Mouse (Mus musculus) stomach, embryonic 15.5 days (tissue): ENCODE results near the gene Reep6. TPM values are rescaled to one million over a fixed set of nuclear protein-coding genes. Genes with fewer than 3 reads are reported as not detected.

Experiments used
- ATAC-seq: fragments of 200-750 bp; cut with Nextera tagmentation; 2 replicates; pipeline ENCODE4 v1.8.0; 2017; ENCODE audit warnings: low read depth, moderate number of reproducible peaks, moderate TSS enrichment; ENCODE audit not compliant: insufficient read depth, low FRiP score
- H3K27ac ChIP-seq: fragments of 300-500 bp; sonication (generic); 2 replicates; pipeline ENCODE4 v1.5.1; 2015; ENCODE audit warnings: mild to moderate bottlenecking, inconsistent platforms
- H3K27me3 ChIP-seq: fragments of 300-500 bp; sonication (generic); replicated peaks from 2 replicates; pipeline ENCODE4 v1.6.1; 2015; ENCODE audit warnings: inconsistent platforms
- H3K36me3 ChIP-seq: fragments of 300-500 bp; sonication (generic); 2 replicates; pipeline ENCODE4 v1.6.1; 2015; ENCODE audit warnings: inconsistent platforms
- H3K4me1 ChIP-seq: fragments of 300-500 bp; sonication (generic); 2 replicates; pipeline ENCODE4 v1.6.1; 2015; ENCODE audit warnings: inconsistent platforms
- H3K4me2 ChIP-seq: fragments of 300-500 bp; sonication (generic); 2 replicates; pipeline ENCODE4 v1.6.1; 2015; ENCODE audit warnings: mild to moderate bottlenecking, inconsistent platforms
- H3K4me3 ChIP-seq: fragments of 300-500 bp; sonication (generic); replicated peaks from 2 replicates; pipeline ENCODE4 v1.5.1; 2015; ENCODE audit warnings: inconsistent platforms
- H3K9ac ChIP-seq: fragments of 300-500 bp; sonication (generic); 2 replicates; pipeline ENCODE4 v1.6.1; 2015; ENCODE audit warnings: inconsistent platforms
- H3K9me3 ChIP-seq: fragments of 300-500 bp; sonication (generic); 2 replicates; pipeline ENCODE4 v1.6.1; 2016; ENCODE audit warnings: inconsistent platforms
- whole genome bisulfite sequencing: fragments of 180-500 bp; shearing (Covaris S2); methylation state at CpG from one replicate; pipeline ENCODE4 v1.1.7; 2015; 5-methylcytosine and 5-hydroxymethylcytosine counted together
- polyA plus RNA-seq: library from polyadenylated mRNA; unstranded; fragments of >200 nt; fragmentation: Nextera tagmentation; extraction: Ambion mirVana; gene quantifications from 2 replicates; pipeline ENCODE4 v1.2.1, GENCODE M21; 2015

Reep6 gene
- polyA plus RNA-seq, 1 experiment from 2014 or later = 44.5 TPM

- H3K27me3 ChIP-seq = peaks cover 25% of the 10 kb centered on the region
- H3K4me1 ChIP-seq = peaks cover 22% of the 10 kb centered on the region
- no peak for ATAC-seq
- no peak overlapping the region for H3K27ac ChIP-seq
- peaks cover 10% of the 10 kb centered on the region for H3K36me3 ChIP-seq
- no peak overlapping the region for H3K4me2 ChIP-seq
- no peaks in the 10 kb centered on the region for H3K9me3 ChIP-seq
- no peak overlapping the region for H3K4me3 ChIP-seq
- H3K9ac ChIP-seq = no peak overlapping the region
- WGBS = 44% methylated on average over 7 of the region's 7 CpGs
Observed at GRCm38 (mm10) chr10:80294788-80295303, 34.9 kb upstream of the Reep6 start.

- Histone ChIP-seq H3K4me1 (peaks cover 22% of the 10 kb centered on the region), H3K4me3 (peak within 1 kb of the TSS; percentile 40), H3K36me3 (peaks cover 10% of the 10 kb centered on the region), H3K27ac (0 out of 2 replicates have a peak within 1 kb of the TSS, but pooled peaks have one; percentile 51), H3K9me3 (no peaks in the 10 kb centered on the region), H3K27me3 (peaks cover 35% of the 10 kb centered on the region), H3K9ac (peak within 1 kb of the TSS; percentile 19; the same call in 1 of the 2 replicates), H3K4me2 (peak within 1 kb of the TSS; percentile 70)
- 1% methylated on average over 26 of the region's 26 CpGs for WGBS
- peak; percentile 50 for ATAC-seq
Observed at GRCm38 (mm10) chr10:80295618-80296425, 33.9 kb upstream of the Reep6 start, which contains the start of gene Apc2. Gene Apc2, plus strand, starts transcription at chr10:80295977.

- H3K9me3 ChIP-seq = no peaks in the 10 kb centered on the region
- H3K27me3 ChIP-seq = peaks cover 45% of the 10 kb centered on the region
- H3K4me2 ChIP-seq = peak overlapping the region; percentile 70; the same call in 1 of the 2 replicates
- H3K4me3 ChIP-seq = no peak overlapping the region
- no peak for ATAC-seq
- 74% methylated on average over 5 of the region's 5 CpGs for WGBS
- no peak overlapping the region for H3K27ac ChIP-seq
- H3K4me1 ChIP-seq = peaks cover 22% of the 10 kb centered on the region
- H3K9ac ChIP-seq = no peak overlapping the region
- peaks cover 10% of the 10 kb centered on the region for H3K36me3 ChIP-seq
Observed at GRCm38 (mm10) chr10:80296824-80297223, 32.9 kb upstream of the Reep6 start.

- H3K27me3 ChIP-seq = peaks cover 53% of the 10 kb centered on the region
- no peak overlapping the region for H3K4me2 ChIP-seq
- H3K9ac ChIP-seq = no peak overlapping the region
- 67% methylated on average over 8 of the region's 8 CpGs for WGBS
- H3K4me3 ChIP-seq = no peak overlapping the region
- no peak for ATAC-seq
- H3K36me3 ChIP-seq = peaks cover 10% of the 10 kb centered on the region
- peaks cover 22% of the 10 kb centered on the region for H3K4me1 ChIP-seq
- no peaks in the 10 kb centered on the region for H3K9me3 ChIP-seq
- H3K27ac ChIP-seq = no peak overlapping the region
Observed at GRCm38 (mm10) chr10:80297526-80298133, 32.1 kb upstream of the Reep6 start.

GRCm38 (mm10) chr10:80298571-80299281 lies 31.0 kb upstream of the Reep6 start:
- peak overlapping the region; percentile 6; the same call in 1 of the 2 replicates for H3K4me3 ChIP-seq
- H3K9me3 ChIP-seq = no peaks in the 10 kb centered on the region
- H3K4me2 ChIP-seq = no peak overlapping the region
- ATAC-seq = no peak
- peaks cover 58% of the 10 kb centered on the region for H3K27me3 ChIP-seq
- H3K4me1 ChIP-seq = peaks cover 17% of the 10 kb centered on the region
- WGBS = 5% methylated on average over 26 of the region's 26 CpGs
- no peak overlapping the region for H3K27ac ChIP-seq
- H3K36me3 ChIP-seq = peaks cover 10% of the 10 kb centered on the region
- no peak overlapping the region for H3K9ac ChIP-seq

GRCm38 (mm10) chr10:80299301-80299700 lies 30.5 kb upstream of the Reep6 start:
- no peak overlapping the region for H3K27ac ChIP-seq
- no peak overlapping the region for H3K9ac ChIP-seq
- H3K4me3 ChIP-seq = peak overlapping the region; percentile 6; the same call in 1 of the 2 replicates
- 11% methylated on average over 15 of the region's 15 CpGs for WGBS
- no peak overlapping the region for H3K4me2 ChIP-seq
- peaks cover 11% of the 10 kb centered on the region for H3K4me1 ChIP-seq
- ATAC-seq = no peak
- no peaks in the 10 kb centered on the region for H3K9me3 ChIP-seq
- H3K36me3 ChIP-seq = peaks cover 5% of the 10 kb centered on the region
- peaks cover 63% of the 10 kb centered on the region for H3K27me3 ChIP-seq

- H3K9ac ChIP-seq = no peak overlapping the region
- WGBS = 53% methylated on average over 10 of the region's 10 CpGs
Observed at GRCm38 (mm10) chr10:80299824-80300223, 29.9 kb upstream of the Reep6 start.

GRCm38 (mm10) chr10:80300672-80301181 lies 29.0 kb upstream of the Reep6 start:
- H3K9ac ChIP-seq = no peak overlapping the region
- H3K36me3 ChIP-seq = no peaks in the 10 kb centered on the region
- H3K9me3 ChIP-seq = no peaks in the 10 kb centered on the region
- H3K27ac ChIP-seq = no peak overlapping the region
- H3K4me3 ChIP-seq = no peak overlapping the region
- peaks cover 10% of the 10 kb centered on the region for H3K4me1 ChIP-seq
- WGBS = 33% methylated on average over 11 of the region's 11 CpGs
- H3K27me3 ChIP-seq = peaks cover 77% of the 10 kb centered on the region
- no peak overlapping the region for H3K4me2 ChIP-seq
- no peak for ATAC-seq

More at GRCm38 (mm10) chr10:80299824-80300223, 29.9 kb upstream of the Reep6 start:
- Histone ChIP-seq H3K9me3 (no peaks in the 10 kb centered on the region), H3K27me3 (peaks cover 69% of the 10 kb centered on the region), H3K4me1 (peaks cover 10% of the 10 kb centered on the region), H3K4me3 (no peak overlapping the region), H3K36me3 (no peaks in the 10 kb centered on the region; the same call in 1 of the 2 replicates), H3K27ac (no peak overlapping the region), H3K4me2 (no peak overlapping the region)
- ATAC-seq = no peak

GRCm38 (mm10) chr10:80301256-80302081 lies 28.3 kb upstream of the Reep6 start:
- WGBS = 75% methylated on average over 10 of the region's 10 CpGs
- Histone ChIP-seq H3K36me3 (no peaks in the 10 kb centered on the region), H3K27ac (no peak overlapping the region), H3K9ac (no peak overlapping the region), H3K4me1 (peaks cover 3% of the 10 kb centered on the region), H3K4me2 (peak overlapping the region; percentile 29; the same call in 1 of the 2 replicates), H3K4me3 (no peak overlapping the region), H3K9me3 (no peaks in the 10 kb centered on the region), H3K27me3 (peaks cover 84% of the 10 kb centered on the region)
- ATAC-seq = no peak

GRCm38 (mm10) chr10:80302082-80302355 lies 27.7 kb upstream of the Reep6 start:
- ATAC-seq = no peak
- Histone ChIP-seq H3K27ac (no peak overlapping the region), H3K36me3 (no peaks in the 10 kb centered on the region), H3K4me1 (no peaks in the 10 kb centered on the region; the same call in 1 of the 2 replicates), H3K27me3 (peaks cover 88% of the 10 kb centered on the region), H3K9me3 (no peaks in the 10 kb centered on the region), H3K4me3 (no peak overlapping the region), H3K9ac (no peak overlapping the region), H3K4me2 (peak overlapping the region; percentile 29; the same call in 1 of the 2 replicates)
- 62% methylated on average over 5 of the region's 5 CpGs for WGBS

- ATAC-seq = peak; percentile 44; the same call in 1 of the 2 replicates
- Histone ChIP-seq H3K27ac (no peak overlapping the region), H3K4me2 (peak overlapping the region; percentile 29), H3K4me3 (no peak overlapping the region), H3K27me3 (peaks cover 89% of the 10 kb centered on the region), H3K36me3 (no peaks in the 10 kb centered on the region), H3K4me1 (no peaks in the 10 kb centered on the region; the same call in 1 of the 2 replicates), H3K9ac (no peak overlapping the region), H3K9me3 (no peaks in the 10 kb centered on the region)
- 17% methylated on average over 9 of the region's 9 CpGs for WGBS
Observed at GRCm38 (mm10) chr10:80302471-80302881, 27.3 kb upstream of the Reep6 start.
